Mouse (Mus musculus) gastrocnemius, postnatal 10 days (tissue): Measurements from ENCODE around the gene Cnksr3. TPM values are rescaled to one million over a fixed set of nuclear protein-coding genes. Genes with fewer than 3 reads are reported as not detected.
A peak's percentile ranks its signal among the peaks of the same experiment; 100 is the strongest.

Experiments used
- DNase-seq: peaks from one replicate; pipeline ENCODE4 v3.0.0; 2021; ENCODE audit warnings: mixed read lengths
- total RNA-seq, 2 experiments: library from RNA; stranded (reverse); gene quantifications; 2 replicates each; pipeline ENCODE4 v1.2.3; 2021

The Cnksr3 gene
- total RNA-seq, 2 experiments from 2014 or later, result 7.2 to 8.8 TPM

DNA sequence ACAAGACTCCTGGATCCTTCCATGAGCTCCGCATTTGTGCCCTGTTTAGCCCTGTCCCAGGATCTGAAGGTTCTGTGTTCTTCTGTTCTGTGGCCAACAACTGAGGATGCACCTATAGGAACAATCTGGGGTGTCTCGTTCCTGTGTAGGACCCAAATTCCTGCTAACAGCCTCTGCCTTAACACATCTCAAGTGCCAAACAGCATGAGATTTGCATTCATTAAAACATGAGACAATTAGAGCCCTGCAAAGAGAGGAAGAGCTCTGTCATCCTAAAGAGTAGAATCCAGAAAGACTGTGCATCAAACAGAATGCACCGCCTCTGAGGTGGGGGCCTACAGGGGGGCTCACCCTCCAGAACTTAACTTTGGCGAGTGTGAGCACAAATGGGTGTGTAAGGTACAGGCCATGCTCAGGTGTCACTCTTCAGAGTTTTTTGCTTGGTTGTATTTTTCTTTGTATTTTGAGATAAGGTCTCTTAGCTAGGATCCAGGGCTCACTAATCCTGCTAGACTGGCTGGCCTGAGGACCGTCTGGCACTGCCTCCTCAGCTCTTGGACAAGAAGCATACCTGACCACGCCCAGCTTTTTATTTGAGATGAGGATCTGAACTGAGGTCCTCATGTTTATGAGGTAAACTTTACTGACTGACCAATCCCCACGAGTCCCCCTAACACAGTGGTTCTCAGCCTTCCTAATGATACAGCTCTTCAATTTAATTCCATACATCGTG, 15.2 kb downstream of the Cnksr3 start:
- no peak for DNase-seq

DNA sequence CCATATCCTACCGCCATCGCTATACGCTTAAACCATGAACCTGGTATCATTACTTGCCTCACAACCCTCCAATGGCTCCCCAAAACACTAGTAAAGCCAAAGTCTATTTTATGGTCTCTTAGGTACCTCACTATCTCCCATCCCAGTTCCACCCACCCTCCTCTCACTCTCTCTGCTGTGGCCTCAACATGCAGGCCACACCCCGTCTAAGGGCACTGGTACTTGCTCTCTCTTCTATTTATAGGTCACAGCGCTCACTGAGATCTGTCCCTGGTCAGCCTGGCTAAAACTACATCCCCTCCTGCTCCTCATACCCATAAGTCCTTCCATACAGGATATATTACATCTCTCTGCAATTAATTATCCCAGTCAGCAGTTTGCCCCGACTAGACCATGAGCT, 16.1 kb downstream of the Cnksr3 start:
- DNase-seq, result no peak

DNA sequence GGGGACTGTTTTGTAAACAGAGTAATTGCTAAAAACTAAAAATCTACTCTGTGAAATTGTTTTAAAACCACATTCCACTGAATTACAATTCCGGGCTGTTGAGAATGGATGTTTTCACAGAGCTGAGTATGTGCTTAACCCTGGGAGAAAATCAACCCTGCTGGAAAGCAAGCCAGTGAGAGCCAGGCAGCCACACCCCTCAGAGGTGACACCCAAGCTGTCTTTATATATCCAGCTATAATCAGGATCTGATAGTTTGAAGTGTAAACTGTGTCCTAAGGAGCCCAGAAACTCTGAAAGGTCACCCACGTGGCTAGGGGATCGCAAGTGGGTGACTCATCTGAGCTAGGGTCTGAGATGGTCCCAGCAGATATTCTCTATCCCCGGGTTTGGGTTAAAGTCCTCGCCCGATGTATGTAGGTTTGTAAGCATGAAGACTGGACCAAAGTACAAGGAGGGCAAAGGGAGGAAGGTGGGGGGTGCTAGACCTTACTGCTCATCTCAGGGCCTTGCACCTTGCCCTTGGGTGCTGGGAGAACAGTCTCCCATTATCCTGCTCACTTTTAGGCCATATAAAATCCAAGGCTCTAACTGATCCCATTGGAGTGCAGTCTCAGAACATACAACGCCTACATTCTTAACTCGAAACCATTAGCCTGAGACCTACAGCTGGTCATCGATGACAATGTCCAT, 20.2 kb downstream of the Cnksr3 start:
- no peak for DNase-seq

DNA sequence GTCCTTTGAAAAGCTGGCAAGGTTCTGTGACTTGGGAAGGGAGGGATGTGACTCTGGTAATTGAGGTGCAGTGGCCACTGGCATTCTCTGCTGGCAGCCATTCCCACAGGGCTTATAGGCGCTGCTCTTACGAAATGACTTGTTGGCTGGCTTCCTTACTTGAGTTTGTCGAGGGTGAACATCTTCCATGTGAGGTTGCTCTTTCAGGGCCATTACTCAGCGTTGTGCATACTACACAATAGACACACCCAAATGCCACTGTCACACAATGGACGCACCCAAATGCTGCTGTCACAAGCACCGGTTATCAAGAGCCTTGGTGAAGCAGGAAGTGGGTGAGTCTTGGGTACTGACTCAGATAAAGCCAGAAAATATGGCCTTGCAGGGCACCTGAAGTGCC, 22.8 kb downstream of the Cnksr3 start:
- DNase-seq, result no peak

DNA sequence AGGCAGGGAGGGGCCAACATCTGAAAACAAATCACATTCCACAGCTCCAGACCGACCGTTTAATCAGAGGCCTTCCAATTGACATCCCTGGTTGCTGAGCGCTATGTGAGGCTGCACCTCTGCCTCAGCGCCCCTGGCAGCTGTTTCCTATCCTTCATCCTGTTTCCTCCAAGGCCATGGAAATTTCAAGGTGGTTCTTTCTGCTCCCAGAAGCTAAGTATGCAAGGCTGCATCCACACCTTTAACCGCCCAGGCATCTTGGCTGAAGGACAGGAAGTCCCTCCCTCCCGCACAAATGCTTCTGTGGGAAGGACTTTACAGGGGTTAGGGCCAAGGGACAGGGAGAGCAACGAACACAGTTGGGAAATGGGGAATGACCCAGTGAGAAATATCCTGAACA, 24.2 kb downstream of the Cnksr3 start:
- DNase-seq, result no peak

DNA sequence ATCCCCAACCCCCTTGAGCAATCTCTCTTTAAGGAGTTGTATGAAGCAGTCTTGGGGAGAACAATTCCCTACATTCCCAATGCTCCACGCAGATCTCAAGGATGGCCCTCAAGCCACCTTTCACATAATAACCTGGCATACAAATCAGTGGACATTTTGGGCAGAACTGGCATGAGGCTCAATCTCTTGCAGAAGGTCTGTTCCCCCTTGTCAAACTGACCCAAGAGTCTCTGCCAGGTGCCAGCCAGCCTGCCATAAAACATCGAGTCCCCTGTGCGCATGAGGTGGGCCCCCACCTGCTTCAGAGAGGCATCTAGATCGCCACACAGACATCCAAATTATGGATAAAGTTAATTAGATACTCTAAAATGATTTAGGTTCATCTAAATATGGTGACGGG, 25.0 kb downstream of the Cnksr3 start:
- no peak for DNase-seq

- no peak for DNase-seq
These were observed 26.0 kb downstream of the Cnksr3 start for GRCm38 (mm10) chr10:7186018-7186417.

- no peak for DNase-seq
These were observed 28.8 kb downstream of the Cnksr3 start for GRCm38 (mm10) chr10:7183171-7183631.

DNA sequence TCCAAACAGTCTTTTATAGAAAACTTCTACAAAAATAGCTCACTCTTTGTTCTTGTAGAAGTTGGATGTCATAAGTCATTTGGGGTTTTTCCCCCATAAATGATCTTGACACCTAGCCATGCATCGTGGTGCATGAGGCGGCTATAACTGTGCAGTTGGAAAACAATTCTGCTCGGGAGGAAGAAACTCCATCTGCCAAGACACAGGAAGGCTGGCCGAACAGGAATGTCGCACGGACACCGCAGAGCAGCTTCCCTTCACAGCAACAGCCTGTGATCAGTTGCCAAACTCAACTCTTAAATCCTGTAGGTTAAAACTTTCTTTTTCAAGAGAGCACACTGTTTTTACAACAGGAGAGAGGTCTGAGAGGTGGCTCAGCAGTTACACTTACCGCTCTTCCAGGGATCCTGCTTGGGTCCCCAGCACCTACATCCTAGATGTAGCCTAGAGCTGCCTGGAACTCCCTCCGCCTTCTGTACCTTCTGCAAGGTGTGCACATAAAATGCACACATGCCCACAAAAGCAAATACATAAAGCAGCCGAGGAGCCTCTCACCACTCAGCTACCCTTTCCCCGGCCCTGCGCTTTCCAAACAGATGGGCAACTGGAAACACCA, 29.4 kb downstream of the Cnksr3 start:
- DNase-seq, result no peak

GRCm38 (mm10) chr10:7180296-7180695, 31.7 kb downstream of the Cnksr3 start:
- DNase-seq, result no peak

DNA sequence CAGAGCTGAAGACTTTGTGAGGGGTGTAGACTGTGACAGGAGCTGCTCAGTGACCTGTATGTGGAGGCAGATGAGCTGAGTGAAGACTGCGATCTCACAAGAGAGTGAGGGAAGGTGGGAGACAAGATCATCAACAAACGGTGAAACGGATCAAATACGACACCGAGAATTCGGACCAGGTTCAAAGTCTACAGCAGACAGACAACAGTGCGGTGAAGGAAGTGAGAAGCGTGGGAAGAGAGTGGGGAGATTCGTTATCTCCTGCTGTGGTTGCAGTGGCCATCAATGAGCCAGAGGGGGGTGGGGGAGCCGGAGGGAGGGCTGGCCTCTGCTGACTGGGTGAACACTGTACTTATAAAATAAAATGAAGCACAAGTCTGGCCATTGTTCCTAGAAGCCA, 33.5 kb downstream of the Cnksr3 start:
- DNase-seq, result no peak

DNA sequence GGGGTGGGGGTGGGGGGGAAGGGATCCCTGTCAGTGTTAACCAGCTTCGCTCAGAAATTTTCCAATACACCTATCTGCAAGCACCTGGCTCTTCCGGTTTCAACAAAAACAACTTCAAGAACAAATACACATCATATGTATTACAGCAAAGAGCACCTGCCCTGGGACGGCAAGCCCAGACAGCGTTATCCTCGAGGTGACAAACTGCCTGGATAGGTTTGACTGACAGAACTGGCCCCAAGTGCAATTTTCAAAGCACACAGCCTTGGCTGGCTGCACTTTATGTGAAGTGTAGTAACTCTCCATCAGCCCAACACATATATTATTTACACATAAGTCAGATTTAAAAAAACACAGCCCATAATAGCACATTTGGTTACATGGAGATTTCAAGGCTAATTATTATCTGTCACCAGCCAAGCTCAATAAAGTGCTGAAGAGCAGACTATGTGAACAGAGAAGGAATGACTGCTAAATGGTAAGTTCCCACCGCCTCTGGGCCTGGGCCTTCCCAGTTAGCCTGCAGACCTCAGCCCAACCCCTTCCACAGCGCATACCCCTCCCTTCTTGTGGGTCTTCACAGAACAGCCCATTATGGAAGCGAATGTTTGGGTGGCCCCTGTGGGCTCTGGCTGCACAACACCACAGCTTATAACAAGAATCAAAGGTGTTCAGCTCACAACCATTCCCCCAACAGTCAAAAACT, 35.7 kb downstream of the Cnksr3 start:
- no peak for DNase-seq

GRCm38 (mm10) chr10:7174480-7174879, 37.6 kb downstream of the Cnksr3 start:
- no peak for DNase-seq

DNA sequence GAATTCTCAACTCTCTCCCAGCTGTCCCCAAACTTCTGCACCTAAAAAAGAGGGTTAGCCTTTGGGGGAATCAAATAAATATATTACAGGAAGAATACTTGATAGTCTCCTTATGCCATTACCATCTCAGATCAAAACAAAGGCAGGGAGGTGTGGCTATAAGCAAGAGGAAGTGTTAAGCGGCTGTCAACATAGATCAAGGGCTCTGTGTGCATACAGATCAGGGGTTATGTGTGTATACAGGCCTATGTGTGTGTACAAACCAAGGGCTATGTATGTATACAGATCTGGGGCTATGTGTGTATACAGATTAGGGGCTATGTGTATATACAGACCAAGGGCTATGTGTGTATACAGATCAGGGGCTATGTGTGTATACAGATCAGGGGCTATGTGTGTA, 38.9 kb downstream of the Cnksr3 start:
- no peak for DNase-seq

- DNase-seq, result no peak
These were observed 41.6 kb downstream of the Cnksr3 start for GRCm38 (mm10) chr10:7170434-7170833.

- no peak for DNase-seq
These were observed 49.0 kb downstream of the Cnksr3 start for GRCm38 (mm10) chr10:7163031-7163430.

GRCm38 (mm10) chr10:7159061-7159511, 53.0 kb downstream of the Cnksr3 start:
- peak; percentile 25 for DNase-seq

GRCm38 (mm10) chr10:7158285-7159060, 53.6 kb downstream of the Cnksr3 start:
- no peak for DNase-seq

- DNase-seq, result no peak
These were observed 57.2 kb downstream of the Cnksr3 start for GRCm38 (mm10) chr10:7154877-7155276.

- DNase-seq, result no peak
These were observed 59.1 kb downstream of the Cnksr3 start for GRCm38 (mm10) chr10:7152926-7153325.

DNA sequence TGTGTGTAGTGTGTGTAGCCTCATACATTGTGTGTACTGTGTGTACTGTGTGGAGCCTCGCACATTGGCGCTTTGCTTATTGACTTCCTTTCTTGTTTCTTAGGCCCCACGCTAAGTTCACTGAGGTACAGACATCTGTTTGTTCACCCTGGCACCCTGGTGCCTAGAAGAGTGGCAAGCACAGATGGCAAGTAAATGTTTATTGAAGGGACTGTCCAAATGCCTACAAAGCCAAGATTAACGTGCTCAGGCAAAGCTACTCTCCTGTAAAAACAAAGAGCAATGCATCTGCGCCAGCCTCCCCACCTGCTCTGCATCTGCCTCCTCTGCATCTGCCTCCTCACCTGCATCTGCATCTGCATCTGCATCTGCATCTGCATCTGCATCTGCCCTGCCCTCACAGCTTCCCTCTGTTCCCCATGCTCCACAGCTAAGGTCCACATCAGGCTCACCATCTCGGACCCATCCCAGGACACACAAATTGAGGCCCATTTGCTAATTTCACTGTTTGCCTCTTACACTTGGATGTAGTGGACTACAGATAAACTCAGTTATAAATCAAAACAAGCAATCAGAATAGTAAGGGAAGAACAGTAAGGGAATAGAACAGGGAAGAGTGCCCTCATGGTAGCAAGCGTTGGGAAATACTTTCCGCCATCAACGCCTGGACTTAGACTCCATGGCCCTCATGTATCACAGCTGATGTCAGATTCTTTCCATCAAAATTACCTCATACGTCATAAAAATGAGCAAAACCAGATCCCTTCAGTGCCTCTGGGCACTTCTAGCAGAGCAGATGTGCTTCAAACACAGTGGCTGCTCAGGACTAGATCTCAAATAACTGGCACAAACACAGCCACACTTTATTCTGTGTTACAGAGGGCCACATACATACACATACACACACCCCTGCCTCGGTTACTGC, 62.1 kb downstream of the Cnksr3 start:
- DNase-seq, result no peak
